Mouse (Mus musculus) forebrain, embryonic 12.5 days (tissue): ENCODE measurements around the gene Gm21095. TPM values are rescaled to one million over a fixed set of nuclear protein-coding genes. Genes with fewer than 3 reads are reported as not detected.
"Not testable (repeated sequence)": the region's sequence is repeated elsewhere in the genome, so short reads cannot be mapped to it uniquely, and the experiment has no call there.

ENCODE experiments used
- ATAC-seq: fragments of 200-750 bp; cut with Nextera tagmentation; 2 replicates; pipeline ENCODE4 v1.8.0; 2017; ENCODE audit warnings: moderate TSS enrichment; ENCODE audit not compliant: low FRiP score
- H3K27ac ChIP-seq: fragments of 300-500 bp; sonication (generic); 2 replicates; pipeline ENCODE4 v1.5.1; 2016; ENCODE audit warnings: mild to moderate bottlenecking
- H3K27me3 ChIP-seq: fragments of 300-500 bp; sonication (generic); 2 replicates; pipeline ENCODE4 v1.6.1; 2016; ENCODE audit warnings: mild to moderate bottlenecking
- H3K36me3 ChIP-seq: fragments of 300-500 bp; sonication (generic); replicated peaks from 2 replicates; pipeline ENCODE4 v1.6.1; 2016; ENCODE audit warnings: mild to moderate bottlenecking
- H3K4me1 ChIP-seq: fragments of 300-500 bp; sonication (generic); 2 replicates; pipeline ENCODE4 v1.6.1; 2016
- H3K4me2 ChIP-seq: fragments of 300-500 bp; sonication (generic); 2 replicates; pipeline ENCODE4 v1.6.1; 2016; ENCODE audit warnings: mild to moderate bottlenecking, moderate library complexity
- H3K4me3 ChIP-seq: fragments of 300-500 bp; sonication (generic); replicated peaks from 2 replicates; pipeline ENCODE4 v1.5.1; 2016; ENCODE audit warnings: mild to moderate bottlenecking
- H3K9ac ChIP-seq: fragments of 300-500 bp; sonication (generic); 2 replicates; pipeline ENCODE4 v1.6.1; 2016; ENCODE audit warnings: mild to moderate bottlenecking
- H3K9me3 ChIP-seq: fragments of 300-500 bp; sonication (generic); 2 replicates; pipeline ENCODE4 v1.6.1; 2016
- WGBS: fragments of 180-500 bp; shearing (Covaris S2); methylation state at CpG from one replicate; pipeline ENCODE4 v1.1.7; 2016; 5-methylcytosine and 5-hydroxymethylcytosine counted together
- polyA plus RNA-seq: library from polyadenylated mRNA; unstranded; fragments of >200 nt; fragmentation: Nextera tagmentation; extraction: Ambion mirVana; gene quantifications from 2 replicates; pipeline ENCODE4 v1.2.1, GENCODE M21; 2016

The Gm21095 gene
- not detected in 2 replicates for polyA plus RNA-seq

DNA sequence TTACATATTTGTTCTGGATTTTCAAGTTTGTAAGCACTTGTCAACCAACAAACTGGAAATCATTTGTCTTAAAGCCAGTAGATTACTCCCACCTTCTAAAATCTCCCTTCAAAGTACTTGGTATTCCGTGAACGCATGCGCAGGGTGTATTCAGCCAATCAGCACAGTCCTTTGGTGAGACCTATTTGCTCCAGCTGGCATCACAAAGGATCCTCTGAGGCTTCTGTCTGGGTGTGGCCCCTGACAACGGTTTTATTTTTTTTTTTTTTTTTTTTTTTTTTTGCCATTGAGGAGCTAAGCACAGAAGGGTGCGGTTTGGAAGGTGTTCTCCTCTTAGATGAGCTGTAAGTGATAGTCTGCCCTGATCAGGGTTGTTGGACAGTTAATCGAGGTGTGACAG lies at the start of gene Gm21095:
Gene Gm21095 (plus strand): TSS at position 301 of the 400 bp plus-strand sequence.
- not testable (repeated sequence) for H3K27me3 ChIP-seq, ATAC-seq, H3K4me2 ChIP-seq, H3K9ac ChIP-seq, H3K27ac ChIP-seq, H3K9me3 ChIP-seq, H3K4me1 ChIP-seq, H3K36me3 ChIP-seq, H3K4me3 ChIP-seq
- WGBS = no CpG with 5 or more reads among the region's 6 CpGs
